Mouse (Mus musculus): ENCODE data around the gene Coq10b. TPM values are rescaled to one million over a fixed set of nuclear protein-coding genes. Genes with fewer than 3 reads are reported as not detected.
A peak's percentile ranks its signal among the peaks of the same experiment; 100 is the strongest.
"Not testable (repeated sequence)": the region's sequence is repeated elsewhere in the genome, so short reads cannot be mapped to it uniquely, and the experiment has no call there.

The Coq10b gene
- total RNA-seq (2014; rRNA removed), result 19.7 and 25.3 TPM in 2 replicates
- 25.9 and 26.5 TPM in 2 replicates for polyA plus RNA-seq (2015; fragmentation: Nextera tagmentation; extraction: Ambion mirVana)

- Histone ChIP-seq H3K36me3 (ENCODE audit: insufficient read depth, low read length) (no peaks in the 10 kb centered on the region), H3K9ac (replicated peaks; ENCODE audit: low read length, poor library complexity, severe bottlenecking) (peak within 1 kb of the TSS; percentile 74), H3K4me2 (ENCODE audit: low read depth, low read length, poor library complexity, severe bottlenecking) (peak within 1 kb of the TSS; percentile 66), H3K4me3 (ENCODE audit: low read depth, low read length) (peak within 1 kb of the TSS; percentile 85), H3K9me3 (ENCODE audit: low read length) (no peaks in the 10 kb centered on the region), H3K27me3 (ENCODE audit: insufficient read depth, low read length) (no peaks in the 10 kb centered on the region), H3K27ac (ENCODE audit: low read depth, low read length) (peak within 1 kb of the TSS; percentile 74), H3K4me1 (ENCODE audit: insufficient read depth, low read length) (no peaks in the 10 kb centered on the region)
- peak; percentile 39; the same call in 1 of the 2 replicates for TF ChIP-seq CTCF (IDR thresholded peaks at IDR 0.05)
- DNase-seq (ENCODE audit: low spot score), result peak; percentile 99
- under 1% methylated on average over 40 of the region's 46 CpGs for WGBS
- ATAC-seq (ENCODE audit: low FRiP score), result peak; percentile 100
Measured at GRCm38 (mm10) chr1:55052355-55052953, at the start of gene Coq10b. TSS of gene Coq10b (plus strand) at chr1:55052770.

GRCm38 (mm10) chr1:55008313-55008712, 44.3 kb upstream of the Coq10b start:
- H3K9ac ChIP-seq (replicated peaks; ENCODE audit: low read length, poor library complexity, severe bottlenecking); ATAC-seq (ENCODE audit: low FRiP score); DNase-seq (ENCODE audit: low spot score); H3K9me3 ChIP-seq (ENCODE audit: low read length); H3K4me1 ChIP-seq (ENCODE audit: insufficient read depth, low read length); H3K4me3 ChIP-seq (ENCODE audit: low read depth, low read length); H3K27ac ChIP-seq (ENCODE audit: low read depth, low read length); H3K4me2 ChIP-seq (ENCODE audit: low read depth, low read length, poor library complexity, severe bottlenecking); H3K27me3 ChIP-seq (ENCODE audit: insufficient read depth, low read length): not testable (repeated sequence)
- TF ChIP-seq CTCF (IDR thresholded peaks at IDR 0.05), result peak; percentile 26
- peaks cover 46% of the 10 kb centered on the region for H3K36me3 ChIP-seq (ENCODE audit: insufficient read depth, low read length)
- WGBS, result 90% methylated on average over 2 of the region's 2 CpGs

DNA sequence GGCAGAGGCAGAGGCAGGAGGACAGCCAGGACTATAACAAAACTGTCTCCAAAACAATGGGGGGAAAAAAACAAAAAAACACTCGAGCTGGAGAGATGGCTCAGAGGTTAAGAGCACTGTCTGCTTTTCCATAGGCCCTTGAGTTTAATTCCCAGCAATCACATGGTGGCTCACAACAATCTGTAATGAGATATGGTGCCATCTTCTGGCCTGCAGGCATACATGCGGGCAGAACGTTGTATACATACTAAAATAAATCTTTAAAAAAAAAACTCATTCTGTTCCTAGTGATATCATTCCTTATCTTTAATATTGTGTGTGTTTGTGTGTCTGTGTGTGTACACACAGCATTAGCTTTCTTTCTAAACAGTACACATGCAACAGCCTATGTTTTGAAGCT, 40.1 kb upstream of the Coq10b start:
- Histone ChIP-seq H3K27ac (ENCODE audit: low read depth, low read length) (no peak overlapping the region), H3K27me3 (ENCODE audit: insufficient read depth, low read length) (no peaks in the 10 kb centered on the region), H3K4me3 (ENCODE audit: low read depth, low read length) (no peak overlapping the region), H3K4me2 (ENCODE audit: low read depth, low read length, poor library complexity, severe bottlenecking) (no peak overlapping the region), H3K9me3 (ENCODE audit: low read length) (no peaks in the 10 kb centered on the region), H3K9ac (replicated peaks; ENCODE audit: low read length, poor library complexity, severe bottlenecking) (no peak overlapping the region), H3K36me3 (ENCODE audit: insufficient read depth, low read length) (peaks cover 33% of the 10 kb centered on the region), H3K4me1 (ENCODE audit: insufficient read depth, low read length) (no peaks in the 10 kb centered on the region)
- ATAC-seq (ENCODE audit: low FRiP score) (no peak), DNase-seq (ENCODE audit: low spot score) (no peak)
- peak; percentile 52 for TF ChIP-seq CTCF (IDR thresholded peaks at IDR 0.05)
- WGBS, result 40% methylated on average over 3 of the region's 3 CpGs

DNA sequence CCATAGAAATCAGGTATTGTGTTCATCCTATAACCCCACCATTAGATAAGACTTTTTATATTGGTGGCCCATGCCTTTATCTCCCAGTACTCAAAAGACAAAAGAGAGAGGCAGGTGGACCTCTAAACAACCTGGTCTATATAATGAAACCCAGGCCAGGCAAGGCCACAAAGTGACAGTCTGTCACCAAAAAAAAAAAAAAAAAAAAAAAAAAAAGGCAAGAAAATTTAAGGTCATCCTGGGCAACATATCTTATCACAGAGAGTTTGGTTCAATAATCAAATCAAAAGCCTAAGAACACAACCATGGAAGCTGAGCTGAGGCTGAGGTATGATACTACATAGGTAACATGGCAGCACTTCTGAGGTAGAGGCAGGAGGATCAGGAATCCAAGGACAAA, 30.7 kb upstream of the Coq10b start:
- no peak for TF ChIP-seq CTCF (IDR thresholded peaks at IDR 0.05)

GRCm38 (mm10) chr1:55025656-55026430, 26.7 kb upstream of the Coq10b start:
- H3K9ac ChIP-seq (replicated peaks; ENCODE audit: low read length, poor library complexity, severe bottlenecking), result peak overlapping the region; percentile 94; the same call in 1 of the 2 replicates
- H3K9me3 ChIP-seq (ENCODE audit: low read length), result no peaks in the 10 kb centered on the region
- H3K4me2 ChIP-seq (ENCODE audit: low read depth, low read length, poor library complexity, severe bottlenecking), result peak overlapping the region; percentile 73
- peaks cover 6% of the 10 kb centered on the region; the same call in 1 of the 2 replicates for H3K4me1 ChIP-seq (ENCODE audit: insufficient read depth, low read length)
- DNase-seq (ENCODE audit: low spot score), result peak; percentile 3
- ATAC-seq (ENCODE audit: low FRiP score), result no peak
- no peaks in the 10 kb centered on the region for H3K27me3 ChIP-seq (ENCODE audit: insufficient read depth, low read length)
- TF ChIP-seq CTCF (IDR thresholded peaks at IDR 0.05), result no peak
- 16% methylated on average over 10 of the region's 10 CpGs for WGBS
- no peak overlapping the region for H3K27ac ChIP-seq (ENCODE audit: low read depth, low read length)
- H3K4me3 ChIP-seq (ENCODE audit: low read depth, low read length), result peak overlapping the region; percentile 90
- H3K36me3 ChIP-seq (ENCODE audit: insufficient read depth, low read length), result no peaks in the 10 kb centered on the region

More for the DNA sequence above, 30.7 kb upstream of the Coq10b start:
- no peak overlapping the region for H3K4me2 ChIP-seq (ENCODE audit: low read depth, low read length, poor library complexity, severe bottlenecking)
- H3K27ac ChIP-seq (ENCODE audit: low read depth, low read length), result no peak overlapping the region
- H3K4me3 ChIP-seq (ENCODE audit: low read depth, low read length), result no peak overlapping the region
- H3K4me1 ChIP-seq (ENCODE audit: insufficient read depth, low read length), result peaks cover 6% of the 10 kb centered on the region; the same call in 1 of the 2 replicates
- DNase-seq (ENCODE audit: low spot score), result no peak
- no peak overlapping the region for H3K9ac ChIP-seq (replicated peaks; ENCODE audit: low read length, poor library complexity, severe bottlenecking)
- no peak for ATAC-seq (ENCODE audit: low FRiP score)
- peaks cover 5% of the 10 kb centered on the region; the same call in 1 of the 2 replicates for H3K36me3 ChIP-seq (ENCODE audit: insufficient read depth, low read length)
- no peaks in the 10 kb centered on the region for H3K27me3 ChIP-seq (ENCODE audit: insufficient read depth, low read length)
- no peaks in the 10 kb centered on the region for H3K9me3 ChIP-seq (ENCODE audit: low read length)

Measured in midbrain, postnatal 0 days (tissue).